Mouse (Mus musculus): Measurements from ENCODE around the gene Vps52. TPM values are rescaled to one million over a fixed set of nuclear protein-coding genes. Genes with fewer than 3 reads are reported as not detected.

Gene Vps52
- 28.4 and 40.1 TPM in 2 replicates for polyA plus RNA-seq (2015; fragmentation: Nextera tagmentation; extraction: Ambion mirVana)

DNA sequence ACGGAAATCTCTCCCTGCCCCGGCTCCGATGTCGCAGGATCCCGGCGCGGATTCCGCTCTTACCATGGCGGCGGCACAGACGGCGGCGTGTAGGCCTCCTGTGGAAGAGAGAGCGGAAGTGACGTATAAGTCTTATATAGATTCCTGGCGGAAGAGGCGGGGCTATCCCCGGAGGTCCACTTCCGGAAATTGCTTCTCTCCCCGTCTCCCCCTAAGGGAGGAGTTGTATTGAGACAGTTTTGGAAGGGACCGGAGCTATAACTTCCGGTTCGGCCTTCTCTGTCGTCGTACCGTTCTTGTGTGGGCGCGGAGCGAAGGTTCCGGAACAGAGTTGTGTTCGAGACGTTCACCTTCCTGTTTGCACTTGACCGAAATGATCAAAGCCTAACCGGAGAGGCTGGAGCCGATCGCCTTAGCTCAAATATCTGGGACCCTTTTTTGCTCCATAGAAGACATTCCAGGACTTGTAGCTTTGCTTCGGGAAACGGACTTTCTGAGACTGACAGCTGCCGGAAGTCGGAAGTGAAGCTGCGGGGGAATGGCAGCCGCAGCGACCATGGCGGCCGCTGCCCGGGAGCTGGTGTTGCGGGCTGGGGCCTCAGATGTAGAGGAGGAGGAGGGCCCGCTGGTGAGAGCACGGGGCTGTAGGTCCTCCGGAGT is at the start of gene Vps52, which contains the start of gene Rps18:
Gene Vps52, plus strand, starts transcription at position 258 of the 660 bp plus-strand sequence.
Gene Rps18, minus strand, starts transcription at position 447 of the 660 bp plus-strand sequence.

DNA sequence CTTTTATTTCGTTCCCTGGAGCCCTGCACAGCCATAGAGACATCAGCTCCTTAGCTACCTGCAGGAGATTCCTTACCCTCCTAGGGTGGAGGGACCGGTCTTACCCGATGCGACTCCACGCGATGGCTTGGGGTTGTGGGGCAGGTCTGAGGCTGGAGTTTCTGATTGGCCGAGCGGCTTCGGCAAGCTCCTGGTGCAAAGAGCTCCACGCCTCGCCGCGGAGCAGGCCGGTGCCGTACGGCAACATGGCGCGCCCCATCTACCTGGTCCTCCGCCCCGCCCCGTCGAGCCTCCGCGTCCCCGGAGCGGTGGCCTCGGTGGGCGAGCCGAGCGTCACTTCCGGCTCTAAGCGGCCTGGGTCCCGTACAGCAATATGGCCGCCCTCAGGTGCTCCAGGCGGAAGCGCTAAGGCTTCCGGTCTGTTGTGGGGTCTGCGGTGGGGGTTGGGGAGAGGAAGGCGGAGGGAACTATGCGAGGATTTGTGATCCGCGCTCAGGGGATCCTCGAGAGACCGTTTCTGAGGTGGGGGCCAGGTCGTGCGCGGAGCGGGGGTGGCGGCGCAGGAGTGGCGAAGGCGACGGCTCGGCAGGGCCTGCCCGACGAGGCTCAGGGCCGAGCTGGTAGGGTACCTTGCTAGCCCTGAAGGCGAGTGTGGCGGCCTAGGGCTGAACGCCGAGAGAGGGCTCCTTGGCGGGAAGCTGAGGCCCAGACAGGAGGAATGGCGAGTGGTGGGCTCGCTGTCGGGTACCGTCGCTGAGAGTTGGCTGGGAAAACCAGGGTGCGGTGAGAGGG is 46.3 kb upstream of the Vps52 start, which contains the start of gene Daxx:
Gene Daxx, plus strand, starts transcription at position 338 of the 792 bp plus-strand sequence.

DNA sequence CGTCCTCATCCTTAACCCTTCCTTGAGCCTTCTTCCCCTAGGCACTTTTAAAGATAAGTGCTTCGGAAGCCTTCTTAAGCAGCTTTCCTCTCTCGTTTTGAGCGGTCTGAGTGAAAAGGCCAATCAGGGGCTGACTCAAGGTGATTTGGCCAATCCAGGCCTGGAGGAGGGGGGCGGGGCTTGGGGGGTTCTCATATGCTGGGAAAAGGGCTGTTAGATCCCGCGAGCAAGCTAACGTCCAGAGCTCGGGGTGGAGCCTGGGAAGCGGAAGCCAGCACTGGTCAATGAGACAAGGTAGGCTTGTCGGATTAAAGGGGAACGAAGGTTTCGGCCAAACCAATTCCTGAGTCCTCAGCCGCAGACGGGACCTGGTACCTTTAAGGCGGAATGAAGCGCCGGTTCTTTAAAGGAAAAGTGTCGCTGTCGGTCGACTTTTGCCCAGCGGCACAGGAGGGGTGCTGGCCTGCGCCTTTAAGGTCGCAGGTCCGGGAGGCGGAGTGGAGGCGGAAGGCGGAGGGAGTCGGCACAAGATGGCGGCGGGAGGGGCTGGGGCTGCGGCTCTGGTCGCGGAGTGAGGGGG is 39.9 kb upstream of the Vps52 start, which contains the start of the genes Tapbp and Zbtb22:
Gene Tapbp, plus strand, starts transcription at position 229 of the 580 bp plus-strand sequence.
Gene Zbtb22, plus strand, starts transcription at position 234 of the 580 bp plus-strand sequence.

DNA sequence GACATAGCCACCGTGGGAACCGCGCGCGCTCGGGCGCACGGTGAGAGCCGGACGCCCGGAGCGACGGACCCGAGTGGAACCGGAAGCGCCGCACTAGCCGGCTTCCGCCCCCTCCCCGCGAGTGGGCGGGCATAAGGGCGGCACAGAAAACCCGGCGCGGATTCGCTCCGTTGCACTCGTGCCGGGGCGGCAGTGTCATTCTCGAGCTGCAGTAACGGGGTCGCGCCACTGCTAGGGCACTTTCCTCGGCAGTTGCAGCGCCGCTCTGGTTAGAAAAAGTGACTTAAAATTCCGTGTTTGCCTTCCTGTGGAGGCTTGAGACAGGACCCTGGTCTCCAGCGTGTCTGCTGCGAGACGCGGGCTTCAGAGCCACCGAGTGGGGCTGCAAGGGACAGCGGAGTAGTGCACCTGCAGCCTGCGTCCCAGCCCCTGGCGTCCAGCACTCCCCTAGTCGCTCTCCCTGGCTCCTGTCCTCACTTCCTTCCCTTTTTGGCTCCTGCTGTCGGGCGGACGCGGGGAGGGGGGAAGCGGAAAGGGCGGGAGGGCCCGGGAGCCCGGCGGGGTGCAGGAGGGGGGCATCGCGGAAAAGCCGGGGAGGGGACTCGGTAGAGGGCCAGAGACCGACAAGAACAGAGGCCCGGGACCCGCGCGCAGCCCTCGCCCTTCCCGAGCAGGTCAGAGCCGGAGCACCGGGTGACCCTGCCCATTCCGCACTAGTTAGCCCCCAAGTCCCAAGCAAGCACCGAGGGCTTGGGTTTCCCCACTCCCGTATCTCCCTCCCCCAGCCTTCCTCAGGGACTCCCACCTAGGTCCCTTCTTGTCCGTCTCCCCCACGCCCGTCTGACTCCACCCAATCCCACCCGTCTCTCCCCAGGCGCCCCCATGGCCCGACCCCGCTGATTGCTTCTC is 26.0 kb upstream of the Vps52 start, which contains the start of gene Rgl2:
Gene Rgl2, plus strand, starts transcription at position 173 of the 909 bp plus-strand sequence.

DNA sequence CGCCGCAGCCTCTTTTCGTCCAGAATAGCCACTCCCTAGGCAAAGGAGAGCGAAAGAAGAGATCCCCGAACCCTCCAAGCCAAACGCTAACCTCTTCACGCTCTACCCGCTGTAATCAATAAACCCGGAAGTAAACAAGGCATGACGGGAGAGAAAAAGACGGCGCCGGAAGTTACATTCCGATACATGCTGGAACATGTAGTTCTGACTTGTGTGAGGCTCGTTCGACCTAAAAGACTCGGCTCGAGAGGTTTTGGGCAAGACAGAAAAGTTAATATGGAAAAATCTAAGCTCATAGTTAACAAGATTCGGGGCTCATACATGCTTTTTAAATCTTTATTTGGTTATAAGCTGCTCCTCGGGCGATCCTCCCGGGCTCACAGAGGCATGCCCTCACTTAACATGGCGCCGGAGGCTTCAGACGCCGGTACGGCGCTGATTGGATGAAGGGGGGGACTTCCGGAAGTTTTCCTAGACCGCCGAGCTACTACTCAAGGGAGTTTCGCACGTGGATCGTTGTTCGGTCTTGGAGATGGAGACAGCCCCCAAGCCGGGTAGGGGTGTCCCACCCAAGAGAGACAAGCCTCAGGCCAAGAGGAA is 15.3 kb upstream of the Vps52 start, which contains the start of the genes Pfdn6 and Wdr46:
Gene Pfdn6, minus strand, starts transcription at position 138 of the 600 bp plus-strand sequence.
Gene Wdr46, plus strand, starts transcription at position 455 of the 600 bp plus-strand sequence.

DNA sequence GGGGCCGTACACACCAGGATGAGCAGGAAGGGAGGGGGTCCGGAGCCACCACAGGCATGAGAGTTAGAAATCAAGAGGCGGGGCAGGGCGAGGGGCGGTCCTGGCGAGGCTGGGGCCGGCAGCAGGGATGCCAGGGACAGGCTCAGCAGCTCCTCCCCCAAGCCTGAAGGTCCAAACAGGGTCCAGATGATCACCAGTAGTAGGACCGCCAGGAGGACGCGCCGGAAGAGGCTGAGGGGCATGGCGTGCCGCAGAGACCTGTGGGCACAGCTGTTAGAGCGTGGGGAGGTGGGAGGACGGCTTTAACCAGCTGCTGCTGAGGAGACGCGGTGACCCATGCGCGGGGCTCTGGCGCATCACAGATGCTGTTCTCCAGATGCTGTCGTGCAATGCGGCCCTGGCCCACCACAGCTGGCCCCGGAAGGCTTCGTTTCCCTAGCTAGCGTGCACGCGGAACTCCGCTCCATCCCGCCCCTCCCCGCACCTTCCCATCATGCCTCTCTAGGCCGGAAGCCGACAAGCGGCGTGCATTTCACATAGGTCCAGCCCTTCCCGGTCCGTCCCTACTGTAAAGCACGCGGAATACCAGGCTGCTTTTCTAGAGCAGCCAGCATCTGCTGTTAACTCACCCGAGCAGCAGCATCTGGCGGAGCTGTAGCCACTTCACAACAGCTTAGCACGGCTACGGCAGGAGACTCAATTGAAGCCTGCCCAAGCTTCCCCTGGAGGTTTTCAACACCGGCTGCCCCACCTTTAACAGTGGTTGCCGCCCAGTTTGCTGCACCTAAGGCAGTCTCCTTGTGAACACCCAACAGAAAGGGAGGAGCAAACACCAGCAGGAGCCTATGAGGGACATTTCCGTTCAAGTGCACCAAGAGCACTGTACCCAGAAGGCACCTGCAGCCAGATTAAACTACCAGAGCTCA is 4.3 kb upstream of the Vps52 start, which contains the start of gene B3galt4:
Gene B3galt4, minus strand, starts transcription at position 468 of the 926 bp plus-strand sequence.

DNA sequence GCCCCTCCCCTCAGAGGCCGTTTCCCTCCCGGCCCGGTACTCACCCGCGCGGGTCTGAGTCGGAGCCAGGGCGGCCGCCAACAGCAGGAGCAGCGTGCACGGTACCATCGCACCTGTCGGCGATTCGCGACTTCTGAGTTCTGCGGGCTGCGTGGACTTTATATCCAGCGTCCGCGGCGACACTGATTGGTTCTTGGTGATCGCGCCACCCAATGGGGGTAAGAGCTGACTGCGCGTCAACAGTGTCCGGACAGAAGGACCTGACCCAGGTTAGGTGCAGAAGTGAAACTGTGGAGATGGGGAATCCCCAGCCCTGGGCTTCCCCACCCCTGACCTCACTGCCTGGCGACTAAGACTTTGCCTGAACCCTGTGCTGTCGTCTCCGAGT is 44.5 kb downstream of the Vps52 start, which contains the start of gene H2-K1:
Gene H2-K1, minus strand, starts transcription at position 198 of the 388 bp plus-strand sequence.

Other genes with a start within 250 kb of the Vps52 start
- 84.2 and 105 TPM in 2 replicates for gene March2, start 237.1 kb upstream of the Vps52 start, polyA plus RNA-seq (2015; fragmentation: Nextera tagmentation; extraction: Ambion mirVana)
- gene Rab11b, start 195.3 kb upstream of the Vps52 start, polyA plus RNA-seq (2015; fragmentation: Nextera tagmentation; extraction: Ambion mirVana): 248 and 296 TPM in 2 replicates
- 84.8 and 87.3 TPM in 2 replicates for gene Angptl4, start 174.0 kb upstream of the Vps52 start, polyA plus RNA-seq (2015; fragmentation: Nextera tagmentation; extraction: Ambion mirVana)
- gene Kank3, start 145.3 kb upstream of the Vps52 start, polyA plus RNA-seq (2015; fragmentation: Nextera tagmentation; extraction: Ambion mirVana): 50.5 and 107 TPM in 2 replicates
- 1,247 and 1,332 TPM in 2 replicates for gene Rps28, start 131.2 kb upstream of the Vps52 start, polyA plus RNA-seq (2015; fragmentation: Nextera tagmentation; extraction: Ambion mirVana)
- gene Ndufa7, start 131.2 kb upstream of the Vps52 start, polyA plus RNA-seq (2015; fragmentation: Nextera tagmentation; extraction: Ambion mirVana): 987 and 1,283 TPM in 2 replicates
- 89.3 and 138 TPM in 2 replicates for gene Cd320, start 112.7 kb upstream of the Vps52 start, polyA plus RNA-seq (2015; fragmentation: Nextera tagmentation; extraction: Ambion mirVana)
- gene Gm7029, start 82.0 kb upstream of the Vps52 start, polyA plus RNA-seq (2015; fragmentation: Nextera tagmentation; extraction: Ambion mirVana): not detected in 2 replicates
- gene Kifc1, start 65.2 kb upstream of the Vps52 start, polyA plus RNA-seq (2015; fragmentation: Nextera tagmentation; extraction: Ambion mirVana): 2.3 and 3.1 TPM in 2 replicates
- 0.27 TPM in 1 of 2 replicates, not detected in the other for gene Platr17, start 50.7 kb upstream of the Vps52 start, polyA plus RNA-seq (2015; fragmentation: Nextera tagmentation; extraction: Ambion mirVana)
- gene Daxx, start 46.4 kb upstream of the Vps52 start, polyA plus RNA-seq (2015; fragmentation: Nextera tagmentation; extraction: Ambion mirVana): 23.8 and 32.1 TPM in 2 replicates
- 72.5 and 91.8 TPM in 2 replicates for gene Tapbp, start 39.9 kb upstream of the Vps52 start, polyA plus RNA-seq (2015; fragmentation: Nextera tagmentation; extraction: Ambion mirVana)
- gene Zbtb22, start 39.9 kb upstream of the Vps52 start, polyA plus RNA-seq (2015; fragmentation: Nextera tagmentation; extraction: Ambion mirVana): 14.6 and 16.5 TPM in 2 replicates
- 20.0 and 32.4 TPM in 2 replicates for gene Rgl2, start 26.3 kb upstream of the Vps52 start, polyA plus RNA-seq (2015; fragmentation: Nextera tagmentation; extraction: Ambion mirVana)
- gene Pfdn6, start 15.5 kb upstream of the Vps52 start, polyA plus RNA-seq (2015; fragmentation: Nextera tagmentation; extraction: Ambion mirVana): 108 and 142 TPM in 2 replicates
- 17.5 and 21.3 TPM in 2 replicates for gene Wdr46, start 15.2 kb upstream of the Vps52 start, polyA plus RNA-seq (2015; fragmentation: Nextera tagmentation; extraction: Ambion mirVana)
- gene B3galt4, start 4.3 kb upstream of the Vps52 start, polyA plus RNA-seq (2015; fragmentation: Nextera tagmentation; extraction: Ambion mirVana): 7.6 and 8.1 TPM in 2 replicates
- 2,003 and 3,084 TPM in 2 replicates for gene Rps18, start 189 bp downstream of the Vps52 start, polyA plus RNA-seq (2015; fragmentation: Nextera tagmentation; extraction: Ambion mirVana)
- gene H2-K1, start 44.5 kb downstream of the Vps52 start, polyA plus RNA-seq (2015; fragmentation: Nextera tagmentation; extraction: Ambion mirVana): 146 and 274 TPM in 2 replicates
- 22.3 and 29.6 TPM in 2 replicates for gene Ring1, start 68.9 kb downstream of the Vps52 start, polyA plus RNA-seq (2015; fragmentation: Nextera tagmentation; extraction: Ambion mirVana)
- 105 and 163 TPM in 2 replicates for gene H2-Ke6, start 72.2 kb downstream of the Vps52 start, polyA plus RNA-seq (2015; fragmentation: Nextera tagmentation; extraction: Ambion mirVana)
- 99.2 and 160 TPM in 2 replicates for gene Slc39a7, start 75.9 kb downstream of the Vps52 start, polyA plus RNA-seq (2015; fragmentation: Nextera tagmentation; extraction: Ambion mirVana)
- 33.2 and 38.4 TPM in 2 replicates for gene Rxrb, start 76.0 kb downstream of the Vps52 start, polyA plus RNA-seq (2015; fragmentation: Nextera tagmentation; extraction: Ambion mirVana)
- 0.25 and 0.80 TPM in 2 replicates for gene Col11a2, start 83.6 kb downstream of the Vps52 start, polyA plus RNA-seq (2015; fragmentation: Nextera tagmentation; extraction: Ambion mirVana)
- 0.25 TPM in 1 of 2 replicates, not detected in the other for gene H2-Oa, start 136.5 kb downstream of the Vps52 start, polyA plus RNA-seq (2015; fragmentation: Nextera tagmentation; extraction: Ambion mirVana)
- gene H2-DMa, start 163.7 kb downstream of the Vps52 start, polyA plus RNA-seq (2015; fragmentation: Nextera tagmentation; extraction: Ambion mirVana): 10.2 and 13.7 TPM in 2 replicates
- 69.4 and 71.0 TPM in 2 replicates for gene Brd2, start 166.8 kb downstream of the Vps52 start, polyA plus RNA-seq (2015; fragmentation: Nextera tagmentation; extraction: Ambion mirVana)
- gene H2-DMb2, start 187.5 kb downstream of the Vps52 start, polyA plus RNA-seq (2015; fragmentation: Nextera tagmentation; extraction: Ambion mirVana): 0.44 and 0.97 TPM in 2 replicates
- gene H2-DMb1, start 197.3 kb downstream of the Vps52 start, polyA plus RNA-seq (2015; fragmentation: Nextera tagmentation; extraction: Ambion mirVana): 1.9 and 2.3 TPM in 2 replicates
- gene Tap1, start 231.7 kb downstream of the Vps52 start, polyA plus RNA-seq (2015; fragmentation: Nextera tagmentation; extraction: Ambion mirVana): 8.0 and 13.6 TPM in 2 replicates
- gene Psmb9, start 232.0 kb downstream of the Vps52 start, polyA plus RNA-seq (2015; fragmentation: Nextera tagmentation; extraction: Ambion mirVana): 16.0 and 17.9 TPM in 2 replicates
- gene Psmb8, start 241.9 kb downstream of the Vps52 start, polyA plus RNA-seq (2015; fragmentation: Nextera tagmentation; extraction: Ambion mirVana): 43.3 and 45.2 TPM in 2 replicates
- gene Tap2, start 247.7 kb downstream of the Vps52 start, polyA plus RNA-seq (2015; fragmentation: Nextera tagmentation; extraction: Ambion mirVana): 10.7 and 23.8 TPM in 2 replicates